In the genomic region with DNA sequence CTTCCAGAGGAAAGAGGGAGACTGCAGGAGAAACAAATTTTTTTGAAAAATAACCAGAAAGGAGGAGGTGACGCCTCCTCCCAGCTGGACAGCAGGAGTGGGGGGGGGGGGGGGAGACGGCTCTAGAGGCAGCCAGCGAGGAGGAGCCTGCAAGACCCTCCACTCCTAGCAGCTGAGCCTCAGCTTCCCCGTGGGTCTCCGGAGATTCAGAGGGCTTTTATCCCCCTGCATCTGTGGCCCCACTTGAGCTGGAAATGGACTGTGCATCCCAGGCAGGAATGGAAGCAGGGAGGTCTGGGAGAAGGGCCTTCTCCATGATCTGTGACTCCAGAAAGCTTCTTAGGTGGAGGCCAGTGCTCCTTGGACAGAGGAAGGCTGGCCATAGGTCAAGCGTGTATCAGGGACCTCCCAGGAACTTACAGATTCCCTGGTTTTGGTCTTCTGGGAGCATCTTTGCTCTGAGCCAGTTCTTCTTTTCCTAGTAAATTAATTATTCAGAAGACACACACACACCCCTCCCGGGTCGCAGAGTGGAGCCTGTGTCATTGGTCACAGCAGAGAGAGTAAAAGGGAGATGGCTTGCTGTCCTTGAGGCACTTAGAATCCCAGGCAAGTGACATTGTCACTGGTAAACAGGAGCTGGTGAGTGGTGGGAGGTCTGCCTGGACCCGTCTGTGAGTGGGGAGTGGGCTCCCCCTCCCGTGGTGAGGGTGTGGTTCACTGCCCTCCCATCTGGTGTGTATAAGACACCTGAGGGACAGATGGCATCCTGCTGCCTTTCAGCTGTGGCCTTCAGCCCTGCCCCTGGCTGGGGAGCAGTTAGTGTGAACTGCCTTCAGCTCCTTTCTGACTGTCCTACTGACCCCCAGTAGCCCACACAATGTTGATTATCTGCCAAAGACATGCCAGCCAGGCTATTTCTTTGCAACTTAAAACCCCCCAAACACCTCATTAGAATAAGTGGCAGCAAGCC, we compare ENCODE assay signal across 8 mouse cellular contexts. TPM values are rescaled to one million over a fixed set of nuclear protein-coding genes. Genes with fewer than 3 reads are reported as not detected.
DNase-seq lines count a peak whose midpoint lies in the region; ATAC-seq and TF ChIP-seq lines count a peak whose summit lies in the region.

No protein-coding gene starts in this region.

- WGBS in kidney, postnatal 0 days, result 15% methylated on average over 8 of the region's 10 CpGs
- WGBS in hindbrain, embryonic 11.5 days, result 9% methylated on average over 9 of the region's 10 CpGs
- 14% methylated on average over 9 of the region's 10 CpGs for WGBS in neural tube, embryonic 11.5 days

- DNase-seq in kidney, postnatal 0 days (ENCODE audit: low spot score), result no peak
- DNase-seq in kidney, postnatal 14 days, result no peak
- peak; percentile 50 for DNase-seq in cerebellum, adult 8-10 months
- peak; percentile 63 for DNase-seq in hindbrain, embryonic 11.5 days (ENCODE audit: low spot score)
- DNase-seq in neural tube, embryonic 11.5 days (ENCODE audit: low spot score), result peak; percentile 47
- DNase-seq in spleen, adult 18-20 months, result no peak
- DNase-seq in layer of hippocampus, adult 11-12 months (ENCODE audit: low spot score), result no peak
- DNase-seq in yolk sac, embryonic 10.5 days (ENCODE audit: low spot score), result no peak

- peaks cover 9% of the 10 kb centered on the region for H3K27me3 ChIP-seq in kidney, postnatal 0 days (ENCODE audit: insufficient read depth, low read length)
- no peaks in the 10 kb centered on the region for H3K27me3 ChIP-seq in hindbrain, embryonic 11.5 days (ENCODE audit: control insufficient read depth, insufficient read depth, low read length)
- H3K27me3 ChIP-seq in neural tube, embryonic 11.5 days (ENCODE audit: control insufficient read depth, insufficient read depth, low read length), result peaks cover 6% of the 10 kb centered on the region

- H3K4me1 ChIP-seq in kidney, postnatal 0 days (replicated peaks; ENCODE audit: insufficient read depth, low read length), result peaks cover 18% of the 10 kb centered on the region
- H3K4me1 ChIP-seq in hindbrain, embryonic 11.5 days (replicated peaks; ENCODE audit: control insufficient read depth, insufficient read depth, low read length), result peaks cover 8% of the 10 kb centered on the region
- peaks cover 24% of the 10 kb centered on the region for H3K4me1 ChIP-seq in neural tube, embryonic 11.5 days (ENCODE audit: control insufficient read depth, insufficient read depth, low read length)

- TF ChIP-seq CTCF in kidney, postnatal 0 days (IDR thresholded peaks at IDR 0.05; ENCODE audit: low read depth), result no peak

- H3K4me2 ChIP-seq in kidney, postnatal 0 days (ENCODE audit: low read length), result peak overlapping the region; percentile 71
- H3K4me2 ChIP-seq in hindbrain, embryonic 11.5 days (replicated peaks; ENCODE audit: low read depth, low read length), result peak overlapping the region; percentile 80
- H3K4me2 ChIP-seq in neural tube, embryonic 11.5 days (ENCODE audit: low read depth), result peak overlapping the region; percentile 84

- no peak overlapping the region for H3K27ac ChIP-seq in kidney, postnatal 0 days
- peak overlapping the region; percentile 58 for H3K27ac ChIP-seq in hindbrain, embryonic 11.5 days (ENCODE audit: low read depth, low read length)
- 0 out of 2 replicates have a peak overlapping the region, but pooled peaks have one; percentile 1 for H3K27ac ChIP-seq in neural tube, embryonic 11.5 days (ENCODE audit: low read depth, low read length)

- peak overlapping the region; percentile 40 for H3K4me3 ChIP-seq in kidney, postnatal 0 days (replicated peaks; ENCODE audit: low read depth, low read length)
- peak overlapping the region; percentile 42 for H3K4me3 ChIP-seq in hindbrain, embryonic 11.5 days (ENCODE audit: low read depth, low read length)
- peak overlapping the region; percentile 37 for H3K4me3 ChIP-seq in neural tube, embryonic 11.5 days (ENCODE audit: low read depth, low read length)

- peak overlapping the region; percentile 45; the same call in 1 of the 2 replicates for H3K9ac ChIP-seq in kidney, postnatal 0 days (ENCODE audit: low read depth, low read length)
- peak overlapping the region; percentile 60; the same call in 1 of the 2 replicates for H3K9ac ChIP-seq in hindbrain, embryonic 11.5 days (ENCODE audit: low read depth, low read length)
- no peak overlapping the region; the same call in none of the 2 replicates for H3K9ac ChIP-seq in neural tube, embryonic 11.5 days (ENCODE audit: low read length)

- H3K9me3 ChIP-seq in kidney, postnatal 0 days (replicated peaks; ENCODE audit: low read length), result no peaks in the 10 kb centered on the region
- no peaks in the 10 kb centered on the region for H3K9me3 ChIP-seq in hindbrain, embryonic 11.5 days (ENCODE audit: control insufficient read depth, low read length)
- H3K9me3 ChIP-seq in neural tube, embryonic 11.5 days (ENCODE audit: control insufficient read depth, low read length), result no peaks in the 10 kb centered on the region

- no peaks in the 10 kb centered on the region for H3K36me3 ChIP-seq in kidney, postnatal 0 days (ENCODE audit: insufficient read depth, low read length)
- no peaks in the 10 kb centered on the region for H3K36me3 ChIP-seq in hindbrain, embryonic 11.5 days (ENCODE audit: control insufficient read depth, insufficient read depth, low read length)
- H3K36me3 ChIP-seq in neural tube, embryonic 11.5 days (ENCODE audit: control insufficient read depth, insufficient read depth, low read length), result no peaks in the 10 kb centered on the region

- no peak for ATAC-seq in kidney, postnatal 0 days (replicated peaks; ENCODE audit: low FRiP score, low read depth)
- ATAC-seq in hindbrain, embryonic 11.5 days (ENCODE audit: low FRiP score), result peak; percentile 62
- ATAC-seq in neural tube, embryonic 11.5 days (ENCODE audit: insufficient read depth, low FRiP score, low TSS enrichment), result 0 out of 2 replicates have a peak, but pooled peaks have one; percentile 25

RNA-seq across cellular contexts. Expression of a gene that starts 1.0 kb away (rescaled TPM):
- 4.0 and 4.7 TPM in 2 replicates for polyA plus RNA-seq in kidney, postnatal 0 days (2015; fragmentation: Nextera tagmentation; extraction: Ambion mirVana)
- polyA plus RNA-seq in hindbrain, embryonic 11.5 days (2014; fragmentation: Nextera tagmentation; extraction: Ambion mirVana), result 15.4 and 25.0 TPM in 2 replicates
- 20.4 and 25.0 TPM in 2 replicates for polyA plus RNA-seq in neural tube, embryonic 11.5 days (2014; fragmentation: Nextera tagmentation; extraction: Ambion mirVana)

Comparison
In these comparisons a context has a peak if more than half of its experiments do, and no peak if none do; other contexts are left out.
1. DNase-seq: peak in cerebellum, adult 8-10 months (single experiment), hindbrain, embryonic 11.5 days (single experiment) and neural tube, embryonic 11.5 days (single experiment); none in kidney, postnatal 0 days (single experiment), kidney, postnatal 14 days (single experiment), spleen, adult 18-20 months (0 of 2), layer of hippocampus, adult 11-12 months (single experiment) and yolk sac, embryonic 10.5 days (single experiment).
2. Peak in every context shown above with its lines, with median percentiles within 50 percentile points of each other: H3K4me2 ChIP-seq and H3K4me3 ChIP-seq.